Mouse (Mus musculus): Measurements from ENCODE around the gene Mmgt2.
A peak's percentile ranks its signal among the peaks of the same experiment; 100 is the strongest.

Mmgt2 gene

DNA sequence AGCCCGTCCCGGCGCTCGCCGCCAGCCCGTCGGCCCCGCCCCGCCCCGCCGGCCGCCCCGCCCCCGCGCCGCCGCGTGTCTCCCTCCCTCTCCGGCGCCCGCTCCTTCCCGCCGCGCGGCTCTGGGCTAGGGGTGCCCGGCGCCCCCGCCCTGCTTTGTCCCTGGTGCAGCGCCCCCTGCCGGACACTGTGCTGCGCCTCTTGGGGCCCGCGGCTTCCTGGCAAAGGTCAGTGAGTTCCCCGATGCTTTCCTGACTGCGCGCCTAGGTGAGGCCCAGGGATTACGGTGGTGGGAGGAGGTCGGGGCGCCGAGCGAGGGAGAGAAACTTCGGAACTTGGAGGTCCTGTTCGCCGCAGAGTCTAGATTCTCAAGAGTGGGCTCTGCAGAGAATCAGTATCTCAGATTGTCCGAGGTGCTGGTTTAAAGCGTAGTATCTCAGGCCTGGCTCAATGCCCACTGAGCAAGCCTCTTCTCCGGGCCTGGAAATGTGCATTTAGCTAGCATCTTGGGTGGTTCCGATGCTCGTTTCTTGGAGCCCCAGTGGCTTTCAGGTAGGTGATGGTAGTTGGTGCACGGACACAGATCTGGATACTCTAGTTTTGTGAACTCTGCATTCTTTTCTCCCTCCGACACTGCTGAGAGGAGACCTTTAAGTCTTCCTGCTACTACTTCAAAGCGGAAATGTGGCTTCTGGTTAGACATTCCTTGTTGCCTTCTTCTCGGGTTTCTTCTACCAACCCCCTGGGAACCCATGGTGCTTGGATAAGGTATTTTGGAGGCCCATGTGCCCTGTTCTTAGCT is at the start of gene Mmgt2:
TSS of gene Mmgt2 (plus strand) at position 74 of the 801 bp plus-strand sequence.
- peak; percentile 90 for DNase-seq (ENCODE audit: low read depth, low spot score)

DNA sequence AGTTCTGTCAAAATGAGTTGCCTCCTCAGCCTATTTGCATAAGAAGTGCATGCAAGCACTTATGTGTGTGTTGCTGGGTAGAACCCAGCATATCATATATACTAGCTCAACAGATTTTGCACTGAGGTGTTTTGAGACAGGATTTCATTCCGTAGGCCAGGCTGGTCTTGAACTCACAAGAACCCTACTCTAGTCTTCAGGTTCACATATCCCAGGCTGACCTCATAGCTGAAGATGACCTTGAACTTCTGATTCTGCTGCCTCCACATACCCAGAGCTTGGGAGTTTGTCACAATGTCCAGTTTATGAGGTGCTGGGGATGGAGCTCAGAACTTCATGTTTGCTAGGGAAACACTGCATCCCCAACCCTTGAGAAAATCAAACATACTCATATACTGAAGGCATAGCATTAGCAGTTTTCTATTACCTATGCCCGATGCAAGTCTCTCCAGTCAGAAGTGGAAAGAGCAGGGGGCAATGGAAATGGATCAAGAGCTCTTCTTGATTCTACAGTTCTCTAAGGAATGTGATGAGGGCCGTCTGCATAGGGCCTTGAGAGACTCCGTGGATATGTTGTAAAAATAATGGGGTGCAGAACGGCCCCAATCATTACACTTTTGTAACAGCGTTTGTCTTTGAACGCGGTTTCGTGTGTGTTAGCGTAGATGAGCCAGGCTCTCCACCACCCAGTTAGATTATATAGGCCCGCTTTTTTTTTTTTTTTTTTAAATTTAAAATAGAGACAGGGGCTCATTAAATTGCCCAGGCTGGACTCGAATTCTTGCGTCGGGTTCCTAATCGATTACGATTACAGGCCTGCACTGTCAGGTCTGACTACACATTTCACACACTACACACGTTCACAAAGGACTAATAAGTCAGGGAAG is 46.5 kb upstream of the Mmgt2 start:
- no peak for DNase-seq (ENCODE audit: low read depth, low spot score)

GRCm38 (mm10) chr11:62602619-62603311 is 45.7 kb upstream of the Mmgt2 start:
- peak; percentile 99 for DNase-seq (ENCODE audit: low read depth, low spot score)

DNA sequence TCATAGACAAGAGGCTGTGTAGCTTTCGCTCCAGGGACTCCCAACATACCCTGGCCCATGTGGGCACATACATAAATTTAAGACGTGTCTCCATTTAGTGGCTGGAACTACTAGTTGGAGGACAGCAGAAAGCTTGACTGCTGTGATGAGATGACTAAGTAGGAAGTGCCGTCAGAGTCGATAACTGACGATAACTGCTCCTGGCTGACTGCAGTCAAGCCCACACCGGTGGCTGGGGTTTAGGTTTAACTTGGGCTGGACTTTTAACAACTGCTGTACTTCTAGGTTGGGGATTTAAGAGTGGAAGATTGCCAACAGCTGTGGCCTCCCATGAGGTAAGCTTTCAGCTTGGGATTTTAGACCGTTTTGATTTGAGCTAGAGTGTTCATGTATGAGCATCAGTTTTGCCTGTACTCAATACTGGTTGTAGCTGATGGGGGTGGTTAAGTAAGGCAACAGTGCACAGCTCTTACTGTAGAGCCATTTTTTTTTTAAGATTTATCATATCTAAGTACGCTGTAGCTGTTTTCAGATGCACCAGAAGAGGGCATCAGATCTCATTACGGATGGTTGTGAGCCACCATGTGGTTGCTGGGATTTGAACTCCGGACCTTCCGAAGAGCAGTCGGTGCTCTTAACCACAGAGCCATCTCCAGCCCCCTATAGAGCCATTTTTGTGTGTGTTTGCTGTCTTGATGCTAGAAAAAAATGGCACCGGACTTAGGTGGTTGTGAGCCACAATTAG is 45.0 kb upstream of the Mmgt2 start:
- no peak for DNase-seq (ENCODE audit: low read depth, low spot score)

GRCm38 (mm10) chr11:62604123-62604706 is 44.2 kb upstream of the Mmgt2 start:
- no peak for DNase-seq (ENCODE audit: low read depth, low spot score)

DNA sequence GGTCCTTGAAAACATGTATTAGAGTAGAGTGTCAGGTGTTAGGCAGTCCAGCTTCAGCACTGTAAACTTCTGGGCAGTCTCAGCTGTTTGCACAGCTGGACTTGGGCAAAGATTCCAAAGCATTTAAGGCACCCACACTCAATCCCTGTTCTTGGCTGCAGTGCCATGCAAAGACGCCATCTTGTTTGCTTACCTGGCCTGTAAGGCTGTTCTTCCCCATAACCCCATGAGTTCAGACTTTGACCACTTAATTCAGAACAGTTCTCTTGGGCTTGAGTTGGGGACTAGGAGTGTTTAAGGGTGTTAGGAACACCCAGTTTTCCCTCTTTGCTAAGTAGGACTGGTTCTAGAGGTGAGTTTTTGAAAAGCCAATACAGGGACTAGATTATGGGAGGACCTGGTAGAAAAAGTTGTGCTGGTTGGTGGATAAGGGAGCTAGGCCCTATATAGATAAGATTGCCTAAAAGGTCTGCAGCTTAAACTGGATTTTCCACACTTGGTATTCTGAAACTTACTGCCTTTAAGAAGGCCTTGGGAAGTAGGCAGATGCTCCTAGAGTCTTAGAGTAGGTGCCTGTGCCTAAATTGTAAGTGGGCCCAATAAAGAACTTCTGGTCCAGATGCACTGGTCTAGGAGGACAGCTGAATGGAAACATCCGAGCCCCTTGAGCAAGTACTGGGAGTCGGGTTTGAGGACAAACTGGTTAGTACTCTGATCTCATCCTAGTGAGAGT is 43.4 kb upstream of the Mmgt2 start:
- DNase-seq (ENCODE audit: low read depth, low spot score), result no peak

GRCm38 (mm10) chr11:62605619-62606298 is 42.7 kb upstream of the Mmgt2 start:
- no peak for DNase-seq (ENCODE audit: low read depth, low spot score)

DNA sequence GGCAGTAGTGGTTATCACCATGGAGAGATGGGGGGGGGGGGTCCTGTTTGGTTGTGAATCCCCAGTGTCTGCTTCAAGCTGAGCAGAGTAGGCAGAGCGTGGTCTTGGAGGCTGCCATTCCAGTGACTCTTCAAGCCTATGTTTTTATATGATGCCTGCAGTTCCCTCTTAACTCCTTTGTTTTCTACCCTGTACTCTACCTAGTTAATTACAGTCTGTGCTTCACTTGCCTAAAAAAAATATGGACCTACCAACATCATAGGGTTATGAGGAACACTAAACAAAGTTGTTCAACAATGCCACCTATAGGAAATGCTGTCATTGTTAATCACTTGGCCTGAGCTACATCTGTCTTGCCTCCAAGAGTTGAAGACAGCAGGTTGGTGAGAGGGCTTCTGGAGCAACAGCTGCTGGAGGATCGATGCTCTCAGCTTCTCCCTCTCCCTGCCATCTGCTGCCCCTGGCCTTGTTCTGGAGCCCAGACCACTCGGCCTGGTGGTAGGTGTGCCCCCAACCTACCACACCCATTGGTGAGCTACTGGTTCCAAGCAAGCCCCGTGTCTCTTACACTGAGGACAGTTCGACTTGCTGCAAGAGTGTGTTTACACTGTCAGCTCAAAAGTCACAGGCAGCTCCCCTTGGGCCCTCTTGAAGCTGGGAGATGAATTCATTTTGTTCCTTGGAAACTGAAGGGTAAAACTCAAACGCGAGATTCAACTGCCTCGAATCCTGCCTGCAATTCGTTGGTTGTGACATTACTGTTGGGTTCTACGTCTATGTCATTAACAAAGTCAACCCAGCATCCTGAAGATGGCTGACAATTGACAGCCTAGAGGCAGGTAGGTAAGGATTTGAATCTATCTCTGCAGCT is 41.9 kb upstream of the Mmgt2 start:
- no peak for DNase-seq (ENCODE audit: low read depth, low spot score)

DNA sequence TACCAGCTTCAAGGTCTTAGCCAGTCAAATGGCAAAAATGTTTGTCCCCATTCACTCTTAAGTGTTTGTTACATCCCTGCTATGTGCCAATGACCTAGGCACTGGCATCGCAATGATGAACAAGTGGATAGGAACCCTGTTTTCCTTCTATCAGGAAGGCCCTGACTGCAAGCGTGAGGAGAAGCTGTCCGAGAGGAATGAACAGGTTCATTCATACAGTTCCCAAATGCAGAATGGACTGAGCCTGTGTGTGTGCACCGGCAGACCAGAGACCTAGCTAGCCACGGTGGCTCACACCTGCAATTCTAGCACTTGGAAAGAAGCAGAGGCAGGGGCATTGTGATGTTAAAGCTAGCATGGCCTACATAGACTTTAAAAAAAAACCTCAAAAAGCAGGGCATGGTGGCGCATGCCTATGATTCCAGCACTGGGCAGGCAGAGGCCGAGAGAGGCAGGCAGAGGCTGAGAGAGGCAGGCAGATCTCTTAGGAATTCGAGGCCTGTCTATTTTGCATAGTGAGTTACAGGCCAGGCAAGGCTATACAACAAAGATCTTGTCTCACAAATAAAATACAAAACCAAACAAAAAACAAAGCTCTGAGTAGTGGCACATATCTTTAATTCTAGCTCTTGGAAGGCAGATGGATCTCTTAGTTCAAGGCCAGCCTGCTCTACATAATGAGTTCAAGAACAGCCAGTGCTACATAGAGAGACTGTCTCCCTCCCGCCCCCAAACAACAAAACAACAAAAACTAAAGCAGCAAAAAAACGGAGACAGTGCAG is 41.1 kb upstream of the Mmgt2 start:
- no peak for DNase-seq (ENCODE audit: low read depth, low spot score)

DNA sequence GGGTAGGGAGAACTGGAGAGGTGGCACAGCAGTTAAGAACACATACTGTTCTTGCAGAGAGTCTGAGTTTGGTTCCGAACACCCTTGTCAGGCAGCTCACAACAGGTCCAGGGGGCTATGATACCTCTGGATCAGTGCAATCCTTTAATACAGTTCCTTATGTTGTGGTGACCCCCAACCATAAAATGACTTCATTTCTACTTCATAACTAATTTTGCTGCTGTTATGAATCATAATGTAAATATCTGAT is 40.6 kb upstream of the Mmgt2 start:
- no peak for DNase-seq (ENCODE audit: low read depth, low spot score)

DNA sequence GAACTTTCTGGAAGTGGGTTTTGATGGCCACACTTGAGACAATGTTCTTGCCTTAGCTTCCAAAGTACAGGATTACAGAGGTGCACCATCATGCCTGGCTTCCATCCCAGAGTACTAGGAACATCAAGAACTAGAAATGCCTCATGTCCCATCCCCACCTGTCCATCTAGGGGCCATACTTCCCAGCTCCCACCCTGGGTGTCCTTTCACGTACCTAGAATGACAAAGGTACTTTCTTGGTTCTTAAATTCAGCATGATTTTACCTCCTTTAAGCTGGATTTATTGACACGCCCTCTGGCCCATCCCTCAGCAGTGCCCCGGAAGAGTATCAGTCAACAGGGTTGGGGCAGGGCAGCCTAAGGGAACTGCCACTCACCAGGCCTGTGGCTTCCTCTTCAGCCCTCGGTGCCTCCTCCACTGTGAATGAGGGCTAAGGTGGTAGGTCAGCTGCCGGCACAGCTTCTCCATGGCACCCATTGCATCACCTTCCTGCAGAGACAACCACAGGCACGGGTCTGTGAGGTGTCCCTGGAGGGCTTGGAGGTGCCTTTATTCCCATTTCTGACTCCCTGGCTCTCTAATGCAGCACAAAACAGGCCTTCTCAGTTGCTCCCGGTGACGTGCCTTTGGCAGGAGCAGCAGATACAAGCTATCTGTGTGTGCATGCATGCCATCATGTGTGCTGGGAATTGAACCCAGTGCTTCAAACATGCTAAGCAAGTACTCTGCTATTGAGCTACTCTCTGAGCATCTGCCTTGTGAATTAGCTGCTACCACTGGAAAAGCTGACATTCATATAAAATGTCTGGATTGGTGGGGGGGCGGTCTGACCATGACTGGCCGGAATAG is 39.4 kb upstream of the Mmgt2 start:
- DNase-seq (ENCODE audit: low read depth, low spot score), result no peak

GRCm38 (mm10) chr11:62610304-62610703 is 38.2 kb upstream of the Mmgt2 start:
- no peak for DNase-seq (ENCODE audit: low read depth, low spot score)

GRCm38 (mm10) chr11:62612604-62613003 is 35.9 kb upstream of the Mmgt2 start:
- DNase-seq (ENCODE audit: low read depth, low spot score), result no peak

DNA sequence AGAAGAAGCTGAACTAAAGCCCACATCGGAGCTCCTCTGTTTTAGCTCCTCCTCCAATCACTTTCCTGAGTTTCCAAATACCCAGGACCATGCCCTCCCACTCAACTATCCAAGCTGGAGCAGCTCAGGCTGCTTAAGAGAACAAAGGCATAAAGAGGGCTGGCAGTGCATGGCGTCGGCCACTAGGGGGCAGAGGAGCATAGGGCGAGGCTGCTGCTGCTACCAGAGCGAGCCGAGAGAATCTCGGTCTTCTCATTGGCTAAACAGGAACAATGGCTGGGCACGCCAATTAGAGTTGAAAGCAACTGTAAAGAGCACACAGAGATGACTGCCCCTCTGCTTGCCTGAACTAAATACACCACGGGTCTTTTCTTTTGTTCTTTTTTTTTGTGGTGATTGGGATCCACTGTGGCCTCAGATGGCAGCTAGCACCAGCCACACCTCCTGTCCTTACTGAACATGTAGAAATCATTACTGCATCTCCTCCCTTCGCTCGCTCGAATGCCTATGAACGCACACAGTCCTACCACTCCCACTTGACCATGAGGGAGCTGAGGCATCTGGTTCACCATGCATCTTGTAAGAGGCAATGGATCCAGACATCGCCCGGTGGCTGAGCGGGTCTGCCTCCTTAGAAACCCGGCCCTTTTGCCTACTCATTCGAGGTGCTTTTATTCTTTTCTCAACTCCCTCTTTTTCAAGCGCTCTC is 34.7 kb upstream of the Mmgt2 start:
- DNase-seq (ENCODE audit: low read depth, low spot score), result peak; percentile 95

- DNase-seq (ENCODE audit: low read depth, low spot score), result no peak
Observed at GRCm38 (mm10) chr11:62614876-62615410, 33.5 kb upstream of the Mmgt2 start.

DNA sequence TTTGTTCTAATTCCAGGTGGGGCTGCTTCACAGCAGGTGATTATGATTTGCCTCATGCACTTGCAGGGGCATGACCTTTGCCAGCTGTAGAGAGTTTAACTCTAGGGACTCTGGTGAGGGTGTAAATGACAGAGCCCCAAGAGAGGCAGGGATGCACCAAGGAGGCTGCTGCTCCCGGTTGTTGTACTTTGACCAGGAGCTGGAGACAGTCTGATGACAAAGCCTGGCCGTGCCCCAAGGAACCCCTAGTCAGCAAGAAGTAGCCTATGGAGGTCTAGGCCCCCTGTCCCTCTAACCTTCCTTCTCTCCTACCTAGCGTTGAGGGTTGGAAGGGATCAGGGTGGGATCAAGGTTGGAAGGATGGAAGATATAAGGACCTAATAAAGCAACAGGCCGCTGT is 33.0 kb upstream of the Mmgt2 start:
- no peak for DNase-seq (ENCODE audit: low read depth, low spot score)

Measured in embryo, embryonic 11.5 days (tissue).